Comparison of ENCODE assay signal across 12 mouse cellular contexts in the genomic region with DNA sequence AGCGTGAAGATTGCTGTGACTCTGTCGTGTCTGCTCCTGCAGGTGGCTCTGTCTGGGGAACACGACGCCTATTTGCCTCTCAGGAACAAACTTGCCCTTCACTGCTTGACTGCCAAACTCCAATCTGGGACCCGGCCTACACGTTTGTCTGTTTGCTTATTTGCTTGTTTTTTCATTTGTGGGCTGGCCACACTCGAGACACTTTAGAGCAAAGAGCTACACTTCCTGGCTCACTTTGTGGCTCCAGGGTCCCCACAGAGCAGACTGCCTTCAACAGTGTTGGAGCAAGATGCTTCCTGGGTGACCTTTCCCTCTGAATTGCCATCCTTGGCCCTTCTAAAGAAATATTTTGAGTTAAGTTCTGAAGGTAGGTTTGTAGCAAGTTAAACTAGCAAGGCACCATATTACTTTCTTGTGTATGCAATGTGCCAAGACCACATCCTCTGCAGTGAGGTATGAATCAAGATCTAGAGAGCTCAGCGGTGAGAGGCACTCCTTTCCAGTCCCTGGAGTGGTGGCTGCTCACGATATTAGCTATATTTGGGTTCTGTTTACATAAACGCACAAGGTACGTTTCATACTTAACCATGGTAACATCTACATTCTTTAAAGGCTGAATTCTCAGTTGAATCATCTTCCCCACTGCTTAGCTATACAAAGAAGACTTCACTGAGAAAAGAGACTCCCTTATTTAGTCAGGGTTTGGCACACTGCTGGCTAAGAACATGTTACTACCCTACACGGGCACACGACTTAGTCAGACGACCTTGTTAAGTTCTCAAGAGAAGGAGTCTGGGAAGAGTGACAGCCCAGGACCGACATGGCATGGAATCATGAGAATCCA.
DNase-seq lines count a peak whose midpoint lies in the region; ATAC-seq lines count a peak whose summit lies in the region.
"Had no signal": no experiment of that assay in that cellular context is flagged by ENCODE, and none has a peak within 500 bp of the region (broad histone marks: within the 10 kb centered on the region; RNA-seq: fewer than 3 reads in every experiment).

No protein-coding gene starts in this region.

- peaks cover 12% of the 10 kb centered on the region; the same call in 1 of the 2 replicates for H3K36me3 ChIP-seq in liver, embryonic 13.5 days
- H3K36me3 ChIP-seq in liver, embryonic 11.5 days (ENCODE audit: control insufficient read depth, insufficient read depth, low read length), result no peaks in the 10 kb centered on the region
- H3K36me3 ChIP-seq in kidney, embryonic 15.5 days, result no peaks in the 10 kb centered on the region; the same call in 1 of the 2 replicates
- H3K36me3 ChIP-seq: embryonic facial prominence, embryonic 13.5 days; limb, embryonic 10.5 days had no signal

- peak overlapping the region; percentile 80 for H3K27ac ChIP-seq in liver, embryonic 13.5 days
- H3K27ac ChIP-seq in liver, embryonic 11.5 days (ENCODE audit: low read depth, low read length), result no peak overlapping the region
- no peak overlapping the region for H3K27ac ChIP-seq in kidney, embryonic 15.5 days
- H3K27ac ChIP-seq: embryonic facial prominence, embryonic 13.5 days; kidney, postnatal 0 days; limb, embryonic 10.5 days had no signal

- DNase-seq in liver, embryonic 13.5 days, result no peak
- DNase-seq in liver, embryonic 11.5 days (ENCODE audit: low spot score), result no peak
- peak; percentile 38 for DNase-seq in ES-CJ7 (ENCODE audit: low read depth, low spot score)
- peak; percentile 19 for DNase-seq in fibroblast of lung, adult 2 months (ENCODE audit: low read depth)
- no peak for DNase-seq in ovary, postnatal 36 days (ENCODE audit: low spot score)
- no peak for DNase-seq in kidney, postnatal 4 days
- DNase-seq: gastrocnemius, postnatal 36 days had no signal

- WGBS in liver, embryonic 13.5 days (ENCODE audit: insufficient replicate concordance), result 67% methylated on average over 15 of the region's 15 CpGs
- WGBS in liver, embryonic 11.5 days, result 65% methylated on average over 15 of the region's 15 CpGs
- WGBS in kidney, embryonic 15.5 days, result 76% methylated on average over 15 of the region's 15 CpGs

- H3K4me1 ChIP-seq in liver, embryonic 13.5 days (replicated peaks), result peaks cover 78% of the 10 kb centered on the region
- H3K4me1 ChIP-seq in liver, embryonic 11.5 days (replicated peaks; ENCODE audit: control insufficient read depth, insufficient read depth, low read length), result peaks cover 43% of the 10 kb centered on the region
- H3K4me1 ChIP-seq in kidney, embryonic 15.5 days, result peaks cover 9% of the 10 kb centered on the region

- ATAC-seq in liver, embryonic 13.5 days (ENCODE audit: low read depth), result no peak
- ATAC-seq in liver, embryonic 11.5 days (replicated peaks; ENCODE audit: low FRiP score), result no peak
- peak; percentile 42; the same call in 1 of the 2 replicates for ATAC-seq in neutrophil, adult 5-6 weeks (ENCODE audit: extremely low read depth, insufficient number of reproducible peaks, low FRiP score, poor library complexity, severe bottlenecking)
- ATAC-seq in kidney, embryonic 15.5 days (replicated peaks; ENCODE audit: low FRiP score), result no peak

- no peak overlapping the region for H3K4me3 ChIP-seq in liver, embryonic 13.5 days (replicated peaks)
- no peak overlapping the region for H3K4me3 ChIP-seq in liver, embryonic 11.5 days (ENCODE audit: low read depth, low read length)
- H3K4me3 ChIP-seq in kidney, embryonic 15.5 days (replicated peaks), result no peak overlapping the region
- H3K4me3 ChIP-seq: embryonic facial prominence, embryonic 13.5 days; limb, embryonic 10.5 days had no signal

- no peaks in the 10 kb centered on the region for H3K9me3 ChIP-seq in liver, embryonic 13.5 days (replicated peaks)
- H3K9me3 ChIP-seq in liver, embryonic 11.5 days (ENCODE audit: control insufficient read depth, low read length), result no peaks in the 10 kb centered on the region
- no peaks in the 10 kb centered on the region for H3K9me3 ChIP-seq in kidney, embryonic 15.5 days (replicated peaks)
- H3K9me3 ChIP-seq: embryonic facial prominence, embryonic 13.5 days; limb, embryonic 10.5 days had no signal

- no peaks in the 10 kb centered on the region for H3K27me3 ChIP-seq in liver, embryonic 13.5 days
- no peaks in the 10 kb centered on the region for H3K27me3 ChIP-seq in liver, embryonic 11.5 days (replicated peaks; ENCODE audit: control insufficient read depth, insufficient read depth, low read length)
- no peaks in the 10 kb centered on the region for H3K27me3 ChIP-seq in kidney, embryonic 15.5 days
- H3K27me3 ChIP-seq: embryonic facial prominence, embryonic 13.5 days had no signal

- peak overlapping the region; percentile 34; the same call in 1 of the 2 replicates for H3K9ac ChIP-seq in liver, embryonic 13.5 days
- no peak overlapping the region for H3K9ac ChIP-seq in liver, embryonic 11.5 days (ENCODE audit: low read depth, low read length)
- no peak overlapping the region for H3K9ac ChIP-seq in kidney, embryonic 15.5 days
- H3K9ac ChIP-seq: embryonic facial prominence, embryonic 13.5 days had no signal

- no peak overlapping the region for H3K4me2 ChIP-seq in liver, embryonic 13.5 days
- H3K4me2 ChIP-seq in liver, embryonic 11.5 days, result no peak overlapping the region
- no peak overlapping the region for H3K4me2 ChIP-seq in kidney, embryonic 15.5 days
- H3K4me2 ChIP-seq: embryonic facial prominence, embryonic 13.5 days had no signal

Comparison
In these comparisons a context has a peak if more than half of its experiments do, and no peak if none do; other contexts are left out.
1. DNase-seq: peak in ES-CJ7 (single experiment) and fibroblast of lung, adult 2 months (single experiment); none in liver, embryonic 13.5 days (single experiment), liver, embryonic 11.5 days (single experiment), ovary, postnatal 36 days (single experiment) and kidney, postnatal 4 days (0 of 2).